Mouse (Mus musculus) thymus, adult 2 months (tissue): ENCODE data around the gene C3ar1.

Experiments used
- CTCF ChIP-seq: fragments of 200-500 bp; IDR thresholded peaks from 2 replicates; pipeline ENCODE4 v1.5.1; 2012; ENCODE audit warnings: mild to moderate bottlenecking, control low read depth, low read length, moderate library complexity, borderline replicate concordance; ENCODE audit not compliant: control insufficient read depth, poor library complexity, insufficient read depth; ENCODE audit errors: extremely low read depth
- POLR2A ChIP-seq: fragments of 200-500 bp; IDR thresholded peaks from 2 replicates; pipeline ENCODE4 v1.6.1; 2012; ENCODE audit warnings: mild to moderate bottlenecking, low read length, control low read depth, moderate library complexity; ENCODE audit not compliant: control insufficient read depth, poor library complexity, insufficient read depth; ENCODE audit errors: extremely low read depth

DNA sequence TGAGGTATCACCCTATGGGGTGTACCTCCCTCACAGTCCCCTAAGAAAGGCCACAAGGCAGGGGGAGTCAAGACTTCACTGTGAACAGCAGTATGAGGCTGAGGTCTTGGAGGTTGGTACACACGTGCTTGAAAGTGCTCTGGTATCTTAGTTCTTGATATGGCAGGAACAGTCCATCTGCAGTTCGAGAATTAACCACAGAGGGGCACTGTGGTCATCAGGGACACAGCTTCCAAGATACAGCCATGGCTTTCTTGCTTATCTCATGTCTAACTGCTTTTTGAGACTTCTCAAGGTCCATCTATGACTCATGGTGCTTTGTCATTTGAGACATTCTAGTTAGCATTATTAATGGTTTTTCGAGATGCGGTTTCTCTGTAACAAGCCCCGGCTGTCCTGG lies 51.5 kb downstream of the C3ar1 start:
- no peak for TF ChIP-seq CTCF
- no peak for TF ChIP-seq POLR2A
